Mouse (Mus musculus) ES-Bruce4 (cell line): Measurements from ENCODE around the gene Cux1.

Experiments used
- CTCF ChIP-seq: IDR thresholded peaks from one replicate; pipeline ENCODE4 v1.8.1; 2011; ENCODE audit warnings: low read depth, low read length
- POLR2A ChIP-seq: IDR thresholded peaks from one replicate; pipeline ENCODE4 v1.8.1; 2011; ENCODE audit warnings: low read length; ENCODE audit not compliant: insufficient read depth

DNA sequence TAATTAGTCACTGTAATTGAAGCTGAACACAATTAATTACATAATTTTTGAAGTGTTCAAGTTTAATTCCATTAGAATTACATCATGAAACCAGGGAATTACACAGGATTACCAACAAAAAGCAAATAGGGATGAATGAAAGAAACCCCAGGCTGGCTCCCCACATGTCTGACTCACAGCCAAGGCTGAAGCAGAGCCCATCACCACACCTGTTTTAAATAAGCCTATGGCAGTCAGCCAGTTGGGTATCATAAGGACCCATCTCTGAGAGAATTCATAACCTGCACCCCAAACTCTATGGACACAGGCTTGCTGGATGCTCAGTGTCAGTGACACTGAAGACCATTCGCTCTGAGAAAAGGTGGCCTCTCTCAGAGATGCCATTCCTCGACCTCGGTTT is 15.2 kb downstream of the Cux1 start:
- TF ChIP-seq CTCF = no peak
- no peak for TF ChIP-seq POLR2A
